ENCODE assay signal across 8 mouse cellular contexts in the genomic region with DNA sequence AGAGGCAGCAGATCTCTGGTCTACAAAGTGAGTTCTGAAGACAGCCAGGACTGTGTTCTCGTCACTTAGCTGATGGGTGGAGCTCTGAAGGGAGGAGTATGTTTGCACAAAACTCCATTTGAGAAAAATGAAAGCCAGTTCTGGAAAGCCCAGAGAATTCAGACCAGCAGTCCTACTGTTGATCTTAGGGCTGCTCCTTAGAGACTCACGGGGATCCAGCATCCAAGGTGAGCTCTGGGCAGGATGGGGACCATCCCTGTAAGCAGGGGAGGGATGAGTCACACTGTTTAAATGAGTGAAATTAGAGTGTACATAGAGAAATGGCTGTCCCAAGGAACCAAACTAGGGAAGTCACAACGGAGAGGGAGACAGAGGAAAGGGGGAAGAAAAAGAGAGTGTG. TPM values are rescaled to one million over a fixed set of nuclear protein-coding genes. Genes with fewer than 3 reads are reported as not detected.
DNase-seq lines count a peak whose midpoint lies in the region; ATAC-seq and TF ChIP-seq lines count a peak whose summit lies in the region.

A gene (plus strand): TSS at position 102 of the 400 bp plus-strand sequence.

- no peaks in the 10 kb centered on the region for H3K79me2 ChIP-seq in heart, adult 2 months (replicated peaks; ENCODE audit: control insufficient read depth, insufficient read depth, low read length)

- H3K9ac ChIP-seq in ES-E14 (ENCODE audit: insufficient read depth, low read depth, low read length, poor library complexity, severe bottlenecking): peak within 1 kb of the TSS; percentile 38; the same call in 1 of the 2 replicates
- peak within 1 kb of the TSS; percentile 92 for H3K9ac ChIP-seq in heart, adult 2 months (ENCODE audit: low read depth, low read length)
- H3K9ac ChIP-seq in kidney, embryonic 16.5 days (replicated peaks; ENCODE audit: low read length): peak within 1 kb of the TSS; percentile 68

- in situ Hi-C loops in ES-E14 (cut with MboI; ENCODE audit: low sequenced_read_pairs in 2 of 2, unreplicated experiment in 2 of 2): no loop called here

- H3K9me3 ChIP-seq in ES-E14 (ENCODE audit: control insufficient read depth, insufficient read depth, low read depth, low read length): no peaks in the 10 kb centered on the region
- H3K9me3 ChIP-seq in kidney, embryonic 16.5 days (ENCODE audit: low read length): no peaks in the 10 kb centered on the region

- H3K4me1 ChIP-seq in ES-E14 (ENCODE audit: control insufficient read depth in 2 of 2, insufficient read depth in 2 of 2, low read length in 2 of 2, poor library complexity in 1 of 2): peaks cover 1 to 10% of the 10 kb centered on the region in 2 experiments; a peak in 3 of 4 replicates
- peaks cover 2% of the 10 kb centered on the region for H3K4me1 ChIP-seq in heart, adult 2 months (ENCODE audit: control insufficient read depth, insufficient read depth, low read length)
- peaks cover 2% of the 10 kb centered on the region; the same call in 1 of the 2 replicates for H3K4me1 ChIP-seq in kidney, embryonic 16.5 days (ENCODE audit: insufficient read depth, low read length)

- no peaks in the 10 kb centered on the region for H3K36me3 ChIP-seq in ES-E14 (ENCODE audit: control insufficient read depth, insufficient read depth, low read length, poor library complexity, severe bottlenecking)
- H3K36me3 ChIP-seq in heart, adult 2 months (ENCODE audit: control insufficient read depth, insufficient read depth, low read length): no peaks in the 10 kb centered on the region; the same call in 1 of the 2 replicates
- no peaks in the 10 kb centered on the region for H3K36me3 ChIP-seq in kidney, embryonic 16.5 days (ENCODE audit: insufficient read depth, low read length)

- H3K4me2 ChIP-seq in kidney, embryonic 16.5 days (replicated peaks; ENCODE audit: low read depth, low read length): peak within 1 kb of the TSS; percentile 54

- peak; percentile 70 for TF ChIP-seq POLR2A in heart, adult 2 months (IDR thresholded peaks at IDR 0.05; ENCODE audit: insufficient read depth, low read depth, low read length)

- DNase-seq in adrenal gland, adult 8-10 months: no peak
- DNase-seq in adrenal gland, adult 18-20 months (ENCODE audit: low spot score in 2 of 2): no peak
- no peak for DNase-seq in ES-E14 (ENCODE audit: low read depth, low spot score)
- DNase-seq in heart, adult 2 months: peak; percentile 42 to 48
- DNase-seq in adipocyte (ENCODE audit: low spot score): no peak
- DNase-seq in left cerebral cortex, postnatal 10 days (ENCODE audit: extremely low spot score in 1 of 2, low spot score in 2 of 2): no peak

- WGBS in heart, adult 2 months: 11% methylated on average over 3 of the region's 3 CpGs
- 20% methylated on average over 3 of the region's 3 CpGs for WGBS in kidney, embryonic 16.5 days

- peak within 1 kb of the TSS; percentile 5 to 53 for H3K4me3 ChIP-seq in ES-E14 (ENCODE audit: insufficient read depth in 1 of 2, low read depth in 1 of 2, low read length in 2 of 2, poor library complexity in 1 of 2, severe bottlenecking in 1 of 2)
- H3K4me3 ChIP-seq in heart, adult 2 months: peak within 1 kb of the TSS; percentile 54
- peak within 1 kb of the TSS; percentile 39 for H3K4me3 ChIP-seq in kidney, embryonic 16.5 days (ENCODE audit: low read length)

- intact Hi-C loops in heart, adult 2 months (cut with DNase I): loop anchor here (2.0 kb wide), 1 partner anchor 19 kb away; no protein-coding TSS in a partner anchor
- intact Hi-C loops in left cerebral cortex, postnatal 10 days (cut with DNase I): no loop called here

- H3K27ac ChIP-seq in ES-E14 (ENCODE audit: insufficient read depth, low read depth, low read length, poor library complexity, severe bottlenecking): peak within 1 kb of the TSS; percentile 71
- peak within 1 kb of the TSS; percentile 97 for H3K27ac ChIP-seq in heart, adult 2 months
- peak within 1 kb of the TSS; percentile 95 for H3K27ac ChIP-seq in kidney, embryonic 16.5 days (ENCODE audit: low read length)

- no peaks in the 10 kb centered on the region for H3K27me3 ChIP-seq in heart, adult 2 months (ENCODE audit: control insufficient read depth, insufficient read depth, low read length)
- no peaks in the 10 kb centered on the region for H3K27me3 ChIP-seq in kidney, embryonic 16.5 days (ENCODE audit: insufficient read depth, low read length)

- TF ChIP-seq CTCF in heart, adult 2 months (IDR thresholded peaks at IDR 0.05): no peak

- ATAC-seq in kidney, embryonic 16.5 days (ENCODE audit: low FRiP score, low TSS enrichment): peak; percentile 34; the same call in 1 of the 2 replicates
- ATAC-seq in megakaryocyte progenitor cell, adult 5-6 weeks (replicated peaks; ENCODE audit: poor library complexity): peak; percentile 14; the same call in 1 of the 2 replicates

- TF ChIP-seq EP300 in heart, adult 2 months (IDR thresholded peaks at IDR 0.05; ENCODE audit: insufficient read depth, low read depth, low read length): no peak

TF ChIP-seq in ES-E14, 5 proteins besides CTCF, POLR2A, EP300 and RAD21:
- TF ChIP-seq HCFC1 (IDR thresholded peaks at IDR 0.05; ENCODE audit: borderline replicate concordance, insufficient read depth, low read length): no peak
- TF ChIP-seq ZC3H11A (IDR thresholded peaks at IDR 0.05; ENCODE audit: borderline replicate concordance, low read depth, low read length): no peak
- no peak for TF ChIP-seq MAFK (IDR thresholded peaks at IDR 0.05; ENCODE audit: insufficient read depth, low read depth, low read length)
- no peak for TF ChIP-seq ZNF384 (IDR thresholded peaks at IDR 0.05; ENCODE audit: low read depth, low read length)
- TF ChIP-seq CHD2 (IDR thresholded peaks at IDR 0.05; ENCODE audit: low read depth, low read length): no peak
TF ChIP-seq in ES-E14: peak in this region for 0.

RNA-seq across cellular contexts. Expression of the gene that starts here (rescaled TPM):
- total RNA-seq in adrenal gland, adult 8-10 months (2022): 10 to 100 TPM in 3 of 4 experiments, 1 to 10 TPM in 1; 8.5 to 12.4 (median 11.2) TPM
- 1 to 10 TPM; 8.1 to 10.0 TPM for total RNA-seq in adrenal gland, adult 18-20 months (2021)
- total RNA-seq in ES-E14 (2012; rRNA removed): 0.04 and 0.21 TPM in 2 replicates
- total RNA-seq in heart, adult 2 months (2021): 1 to 10 TPM; 7.2 to 8.0 TPM
- 5.2 and 9.1 TPM in 2 replicates for polyA plus RNA-seq in heart, adult 2 months (2012; rRNA removed)
- 1.4 and 1.6 TPM in 2 replicates for polyA plus RNA-seq in kidney, embryonic 16.5 days (2015; fragmentation: Nextera tagmentation; extraction: Ambion mirVana)
- 0.15 and 0.44 TPM in 2 replicates for total RNA-seq in megakaryocyte progenitor cell, adult 5-6 weeks (2015)
- total RNA-seq in megakaryocyte progenitor cell, adult 5-6 weeks (2017): 0.75 TPM in 1 of 2 replicates, not detected in the other
- total RNA-seq in left cerebral cortex, postnatal 10 days (2021): 1 to 10 TPM; 1.3 to 1.5 TPM

Comparison
In these comparisons a context has a peak if more than half of its experiments do, and no peak if none do; other contexts are left out.
1. Peak in ATAC-seq in megakaryocyte progenitor cell, adult 5-6 weeks; RNA of the gene not detected or under 1 TPM.
2. DNase-seq: peak in heart, adult 2 months (2 of 2); none in adrenal gland, adult 8-10 months (single experiment), adrenal gland, adult 18-20 months (0 of 2), ES-E14 (single experiment), adipocyte (single experiment) and left cerebral cortex, postnatal 10 days (0 of 2).
3. H3K9ac ChIP-seq: peak in every context shown above with its lines; median percentile 92 in heart, adult 2 months; 68 in kidney, embryonic 16.5 days; 38 in ES-E14.
4. Peak in every context shown above with its lines, with median percentiles within 50 percentile points of each other: H3K27ac ChIP-seq and H3K4me3 ChIP-seq.